Mouse (Mus musculus) neural tube, embryonic 12.5 days (tissue): Measurements from ENCODE around the gene Ptbp1. TPM values are rescaled to one million over a fixed set of nuclear protein-coding genes. Genes with fewer than 3 reads are reported as not detected.

Experiments
- ATAC-seq: fragments of 200-750 bp; cut with Nextera tagmentation; 2 replicates; pipeline ENCODE4 v1.8.0; 2017; ENCODE audit warnings: low read depth, mild to moderate bottlenecking, moderate TSS enrichment, moderate library complexity; ENCODE audit not compliant: low FRiP score
- H3K27ac ChIP-seq: fragments of 300-500 bp; sonication (generic); 2 replicates; pipeline ENCODE4 v1.5.1; 2016
- H3K27me3 ChIP-seq: fragments of 300-500 bp; sonication (generic); replicated peaks from 2 replicates; pipeline ENCODE4 v1.6.1; 2016; ENCODE audit warnings: mild to moderate bottlenecking
- H3K36me3 ChIP-seq: fragments of 300-500 bp; sonication (generic); 2 replicates; pipeline ENCODE4 v1.6.1; 2016; ENCODE audit warnings: mild to moderate bottlenecking
- H3K4me1 ChIP-seq: fragments of 300-500 bp; sonication (generic); 2 replicates; pipeline ENCODE4 v1.6.1; 2016
- H3K4me2 ChIP-seq: fragments of 300-500 bp; sonication (generic); replicated peaks from 2 replicates; pipeline ENCODE4 v1.6.1; 2016; ENCODE audit warnings: mild to moderate bottlenecking
- H3K4me3 ChIP-seq: fragments of 300-500 bp; sonication (generic); 2 replicates; pipeline ENCODE4 v1.5.1; 2016
- H3K9ac ChIP-seq: fragments of 300-500 bp; sonication (generic); 2 replicates; pipeline ENCODE4 v1.6.1; 2016; ENCODE audit warnings: mild to moderate bottlenecking
- H3K9me3 ChIP-seq: fragments of 300-500 bp; sonication (generic); 2 replicates; pipeline ENCODE4 v1.6.1; 2016; ENCODE audit warnings: mild to moderate bottlenecking
- WGBS: fragments of 180-500 bp; shearing (Covaris S2); methylation state at CpG from one replicate; pipeline ENCODE4 v1.1.7; 2016; 5-methylcytosine and 5-hydroxymethylcytosine counted together
- polyA plus RNA-seq: library from polyadenylated mRNA; unstranded; fragments of >200 nt; fragmentation: Nextera tagmentation; extraction: Ambion mirVana; gene quantifications from 2 replicates; pipeline ENCODE4 v1.2.1, GENCODE M21; 2016

Ptbp1 gene
- polyA plus RNA-seq, 1 experiment from 2014 or later: 189 TPM

GRCm38 (mm10) chr10:79862049-79862788 is 8.0 kb downstream of the Ptbp1 start:
- Histone ChIP-seq H3K27me3 (no peaks in the 10 kb centered on the region), H3K9ac (no peak overlapping the region), H3K9me3 (no peaks in the 10 kb centered on the region), H3K4me2 (no peak overlapping the region), H3K36me3 (peaks cover 95% of the 10 kb centered on the region), H3K27ac (no peak overlapping the region; the same call in 1 of the 2 replicates), H3K4me3 (no peak overlapping the region), H3K4me1 (peaks cover 35% of the 10 kb centered on the region)
- 85% methylated on average over 23 of the region's 23 CpGs for WGBS
- ATAC-seq: no peak

- Histone ChIP-seq H3K4me3 (no peak overlapping the region), H3K9me3 (no peaks in the 10 kb centered on the region), H3K4me1 (peaks cover 30% of the 10 kb centered on the region), H3K27me3 (no peaks in the 10 kb centered on the region), H3K4me2 (no peak overlapping the region), H3K27ac (no peak overlapping the region), H3K9ac (no peak overlapping the region), H3K36me3 (peaks cover 92% of the 10 kb centered on the region)
- ATAC-seq: no peak
- 84% methylated on average over 10 of the region's 10 CpGs for WGBS
These were observed 8.7 kb downstream of the Ptbp1 start for GRCm38 (mm10) chr10:79862925-79863324.

- Histone ChIP-seq H3K9ac (no peak overlapping the region), H3K36me3 (peaks cover 86% of the 10 kb centered on the region), H3K27ac (0 out of 2 replicates have a peak overlapping the region, but pooled peaks have one; percentile 32), H3K4me1 (peaks cover 24% of the 10 kb centered on the region), H3K27me3 (no peaks in the 10 kb centered on the region), H3K9me3 (no peaks in the 10 kb centered on the region), H3K4me2 (no peak overlapping the region), H3K4me3 (no peak overlapping the region)
- 59% methylated on average over 10 of the region's 10 CpGs for WGBS
- no peak for ATAC-seq
These were observed 10.3 kb downstream of the Ptbp1 start for GRCm38 (mm10) chr10:79864351-79865188.

GRCm38 (mm10) chr10:79865189-79865601 is 11.0 kb downstream of the Ptbp1 start:
- H3K4me2 ChIP-seq: no peak overlapping the region
- peaks cover 85% of the 10 kb centered on the region for H3K36me3 ChIP-seq
- H3K4me1 ChIP-seq: peaks cover 26% of the 10 kb centered on the region; the same call in 1 of the 2 replicates
- no peak overlapping the region for H3K4me3 ChIP-seq
- no peak overlapping the region for H3K27ac ChIP-seq
- 66% methylated on average over 12 of the region's 12 CpGs for WGBS
- H3K9ac ChIP-seq: no peak overlapping the region; the same call in 1 of the 2 replicates
- H3K9me3 ChIP-seq: no peaks in the 10 kb centered on the region
- ATAC-seq: 0 out of 2 replicates have a peak, but pooled peaks have one; percentile 13
- no peaks in the 10 kb centered on the region for H3K27me3 ChIP-seq

GRCm38 (mm10) chr10:79865801-79866295 is 11.6 kb downstream of the Ptbp1 start:
- H3K4me3 ChIP-seq: no peak overlapping the region
- no peak overlapping the region for H3K9ac ChIP-seq
- ATAC-seq: no peak
- no peaks in the 10 kb centered on the region for H3K27me3 ChIP-seq
- H3K4me1 ChIP-seq: peaks cover 26% of the 10 kb centered on the region; the same call in 1 of the 2 replicates
- no peaks in the 10 kb centered on the region for H3K9me3 ChIP-seq
- no peak overlapping the region for H3K4me2 ChIP-seq
- H3K27ac ChIP-seq: no peak overlapping the region
- WGBS: 77% methylated on average over 19 of the region's 19 CpGs
- peaks cover 83% of the 10 kb centered on the region for H3K36me3 ChIP-seq

- H3K9me3 ChIP-seq: no peaks in the 10 kb centered on the region
- H3K27me3 ChIP-seq: no peaks in the 10 kb centered on the region
- peaks cover 28% of the 10 kb centered on the region for H3K4me1 ChIP-seq
- no peak overlapping the region for H3K4me2 ChIP-seq
- no peak overlapping the region; the same call in 1 of the 2 replicates for H3K27ac ChIP-seq
- H3K36me3 ChIP-seq: peaks cover 83% of the 10 kb centered on the region
- H3K9ac ChIP-seq: no peak overlapping the region
- 77% methylated on average over 11 of the region's 11 CpGs for WGBS
- ATAC-seq: no peak
- no peak overlapping the region for H3K4me3 ChIP-seq
These were observed 12.4 kb downstream of the Ptbp1 start for GRCm38 (mm10) chr10:79866601-79867000.

GRCm38 (mm10) chr10:79871845-79872244 is 17.6 kb downstream of the Ptbp1 start:
- Histone ChIP-seq H3K4me3 (0 out of 2 replicates have a peak overlapping the region, but pooled peaks have one; percentile 5), H3K4me2 (peak overlapping the region; percentile 80), H3K4me1 (peaks cover 43% of the 10 kb centered on the region), H3K36me3 (peaks cover 36% of the 10 kb centered on the region), H3K27me3 (no peaks in the 10 kb centered on the region), H3K9ac (no peak overlapping the region), H3K27ac (no peak overlapping the region), H3K9me3 (no peaks in the 10 kb centered on the region)
- WGBS: 93% methylated on average over 8 of the region's 8 CpGs
- no peak for ATAC-seq

GRCm38 (mm10) chr10:79872862-79873261 is 18.6 kb downstream of the Ptbp1 start:
- H3K27me3 ChIP-seq: no peaks in the 10 kb centered on the region
- peak overlapping the region; percentile 73 for H3K4me3 ChIP-seq
- H3K36me3 ChIP-seq: peaks cover 28% of the 10 kb centered on the region
- peak overlapping the region; percentile 80 for H3K4me2 ChIP-seq
- no peak for ATAC-seq
- H3K4me1 ChIP-seq: peaks cover 42% of the 10 kb centered on the region
- 50% methylated on average over 3 of the region's 3 CpGs for WGBS
- no peak overlapping the region for H3K27ac ChIP-seq
- H3K9me3 ChIP-seq: no peaks in the 10 kb centered on the region
- peak overlapping the region; percentile 94 for H3K9ac ChIP-seq

- H3K27ac ChIP-seq: no peak overlapping the region
- H3K27me3 ChIP-seq: no peaks in the 10 kb centered on the region
- no peaks in the 10 kb centered on the region for H3K9me3 ChIP-seq
- H3K36me3 ChIP-seq: peaks cover 28% of the 10 kb centered on the region
- ATAC-seq: 0 out of 2 replicates have a peak, but pooled peaks have one; percentile 6
- peak overlapping the region; percentile 80 for H3K4me2 ChIP-seq
- WGBS: 2% methylated on average over 6 of the region's 6 CpGs
- H3K4me1 ChIP-seq: peaks cover 42% of the 10 kb centered on the region
- peak overlapping the region; percentile 73 for H3K4me3 ChIP-seq
- peak overlapping the region; percentile 94 for H3K9ac ChIP-seq
These were observed 19.1 kb downstream of the Ptbp1 start for GRCm38 (mm10) chr10:79873313-79873712.

- peak overlapping the region; percentile 73 for H3K4me3 ChIP-seq
- WGBS: 2% methylated on average over 26 of the region's 26 CpGs
- no peaks in the 10 kb centered on the region for H3K27me3 ChIP-seq
- no peaks in the 10 kb centered on the region for H3K9me3 ChIP-seq
- peak overlapping the region; percentile 80 for H3K4me2 ChIP-seq
- peak; percentile 57 for ATAC-seq
- H3K9ac ChIP-seq: peak overlapping the region; percentile 94
- peaks cover 28% of the 10 kb centered on the region for H3K36me3 ChIP-seq
- peak overlapping the region; percentile 86 for H3K27ac ChIP-seq
- H3K4me1 ChIP-seq: peaks cover 42% of the 10 kb centered on the region
These were observed 19.6 kb downstream of the Ptbp1 start for GRCm38 (mm10) chr10:79873715-79874289.

GRCm38 (mm10) chr10:79874290-79874862 is 20.1 kb downstream of the Ptbp1 start, which contains the start of the genes Prtn3 and Plppr3:
TSS of gene Prtn3 (plus strand) at chr10:79874476.
TSS of gene Plppr3 (minus strand) at chr10:79874634.
- H3K36me3 ChIP-seq: peaks cover 23% of the 10 kb centered on the region
- H3K4me1 ChIP-seq: peaks cover 37% of the 10 kb centered on the region
- H3K9ac ChIP-seq: peak within 1 kb of the TSS; percentile 94
- peak within 1 kb of the TSS; percentile 73 for H3K4me3 ChIP-seq
- H3K9me3 ChIP-seq: no peaks in the 10 kb centered on the region
- WGBS: under 1% methylated on average over 57 of the region's 57 CpGs
- H3K27ac ChIP-seq: peak within 1 kb of the TSS; percentile 86
- H3K27me3 ChIP-seq: 0 out of 2 replicates have a peak, but pooled peaks cover under 1% of the 10 kb centered on the region
- H3K4me2 ChIP-seq: peak within 1 kb of the TSS; percentile 80
- ATAC-seq: peak; percentile 91
